Mouse (Mus musculus): ENCODE results near the gene Iffo2.

Gene Iffo2

GRCm38 (mm10) chr4:139532081-139532480, 1.7 kb downstream of the Iffo2 start:
- ATAC-seq (ENCODE audit: low TSS enrichment): no peak

DNA sequence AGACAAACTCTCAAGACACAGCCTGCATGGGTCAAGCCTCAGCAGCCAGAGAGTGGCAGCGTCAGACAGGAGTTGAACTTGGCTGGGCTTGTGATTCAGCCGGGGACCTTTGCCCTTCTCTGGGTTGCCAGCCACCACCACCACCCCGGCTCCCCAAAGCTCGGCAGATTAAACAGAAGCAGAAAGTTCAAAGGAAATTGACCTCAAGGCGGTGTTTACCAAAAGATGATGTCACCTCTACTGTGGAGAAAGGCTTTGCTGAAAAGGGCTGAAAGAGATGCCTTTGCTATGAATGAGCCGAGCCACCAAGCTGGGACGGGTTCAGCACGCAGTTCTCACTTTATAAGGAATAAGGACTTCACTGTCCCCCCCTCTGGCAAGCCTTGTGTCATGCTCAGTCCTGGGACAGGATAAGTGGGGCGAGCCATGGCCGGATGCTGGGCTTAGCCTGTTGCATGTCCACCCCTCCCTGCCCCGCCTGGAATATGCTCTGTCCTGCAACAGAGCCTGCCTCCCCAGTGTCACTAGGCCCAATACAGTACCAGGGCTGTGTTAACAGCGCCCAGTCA, 4.9 kb downstream of the Iffo2 start:
- ATAC-seq (ENCODE audit: low TSS enrichment): no peak

DNA sequence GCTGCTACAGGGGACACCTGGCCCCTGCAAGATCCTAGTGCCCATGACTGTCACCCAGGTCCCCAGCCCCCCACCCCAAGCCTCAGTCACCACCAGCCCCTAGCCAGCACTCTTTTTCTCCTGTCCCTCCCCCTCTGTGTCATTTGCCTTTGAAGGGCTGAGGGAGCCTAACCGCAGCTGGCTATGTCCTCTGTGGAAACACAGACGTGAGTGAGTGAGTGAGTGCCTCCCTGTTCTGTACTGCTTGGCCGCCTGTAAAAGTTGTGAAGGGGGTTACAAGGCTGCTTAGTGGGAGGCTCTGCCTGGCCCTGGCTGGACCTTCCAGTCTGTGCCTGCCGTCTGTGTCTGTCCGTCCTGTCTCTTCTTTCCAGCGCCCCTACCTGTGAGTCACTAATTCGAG, 5.4 kb downstream of the Iffo2 start:
- ATAC-seq (ENCODE audit: low TSS enrichment): no peak

DNA sequence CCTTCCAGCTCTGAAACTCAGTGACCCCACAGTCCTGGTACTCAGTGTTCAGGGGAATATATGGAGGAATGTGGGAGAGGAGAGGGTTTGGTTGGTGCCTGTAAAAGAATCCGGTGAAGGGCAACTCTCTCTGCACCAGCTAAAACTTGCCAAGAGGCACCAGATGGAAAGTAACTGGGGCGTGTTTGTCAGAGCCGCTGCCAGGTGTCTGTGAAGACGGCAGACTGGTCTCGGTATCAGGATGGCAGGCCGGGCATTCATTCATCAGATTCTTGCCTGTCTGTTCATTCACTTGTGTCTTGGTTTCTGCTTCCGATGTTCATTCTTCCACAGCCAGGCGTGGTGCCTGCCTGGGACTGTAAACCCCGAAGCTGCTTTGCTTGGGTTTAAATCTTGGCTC, 6.4 kb downstream of the Iffo2 start:
- ATAC-seq (ENCODE audit: low TSS enrichment): no peak

DNA sequence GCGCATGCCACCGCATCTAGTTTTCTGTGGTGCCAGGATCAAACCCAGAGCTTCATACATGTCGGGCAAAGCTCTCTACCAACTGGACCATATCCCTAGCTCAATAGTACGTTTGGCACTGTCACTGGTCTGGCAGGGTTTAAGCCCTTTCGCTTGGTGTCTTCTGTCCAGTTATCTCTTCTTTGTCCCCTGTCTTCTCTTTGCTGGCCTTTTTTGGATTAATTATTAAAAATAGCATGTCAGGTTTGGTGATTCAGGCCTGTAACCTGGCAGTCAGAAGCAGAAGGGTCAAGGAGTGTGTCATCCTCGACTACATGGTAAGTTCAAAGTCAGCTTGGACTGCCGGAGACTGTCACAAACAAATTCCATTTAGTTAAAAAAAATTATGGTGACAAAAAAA, 10.4 kb downstream of the Iffo2 start:
- no peak for ATAC-seq (ENCODE audit: low TSS enrichment)

GRCm38 (mm10) chr4:139545791-139546190, 15.4 kb downstream of the Iffo2 start:
- ATAC-seq (ENCODE audit: low TSS enrichment): no peak

DNA sequence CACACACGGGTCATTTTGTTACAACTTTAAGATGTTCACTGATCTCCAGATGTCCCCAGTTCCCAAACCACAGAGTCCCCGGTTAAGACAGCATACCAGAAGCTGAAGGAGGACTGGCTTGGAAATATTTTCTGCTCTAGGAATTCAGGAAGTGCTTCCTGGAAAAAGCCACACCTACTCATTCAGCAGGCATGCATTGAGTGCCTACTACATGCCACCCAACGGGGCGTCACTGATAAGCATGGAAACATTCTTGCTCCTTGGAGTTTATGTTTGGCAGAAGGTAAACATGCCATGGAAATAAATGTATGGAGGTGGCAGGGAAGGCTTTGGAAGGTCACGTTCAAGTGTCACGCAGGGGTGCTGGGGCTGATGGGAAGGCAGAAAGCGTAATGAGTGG, 19.1 kb downstream of the Iffo2 start:
- ATAC-seq (ENCODE audit: low TSS enrichment): no peak

DNA sequence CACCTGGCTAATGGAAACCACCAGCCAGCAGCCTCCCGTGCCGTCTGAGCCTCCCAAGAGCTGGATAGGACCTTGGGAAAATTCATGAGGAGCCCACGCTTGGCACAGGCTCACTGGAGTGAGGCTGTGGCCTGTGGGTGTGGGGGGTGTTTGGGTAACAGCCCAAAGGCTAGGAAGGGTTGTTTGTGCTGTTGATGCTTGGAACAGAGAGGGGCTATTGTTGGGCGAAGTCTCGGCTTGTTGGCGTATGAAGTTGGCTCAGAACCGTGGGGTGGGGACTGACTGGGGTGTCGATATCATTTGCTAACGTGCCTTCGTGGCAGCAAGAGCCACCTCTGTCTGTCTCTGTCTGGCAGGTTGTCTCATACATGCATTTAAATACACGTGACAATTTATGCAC, 24.9 kb downstream of the Iffo2 start:
- no peak for ATAC-seq (ENCODE audit: low TSS enrichment)

- no peak for ATAC-seq (ENCODE audit: low TSS enrichment)
Measured at GRCm38 (mm10) chr4:139555951-139556350, 25.6 kb downstream of the Iffo2 start.

- peak; percentile 67; the same call in 1 of the 2 replicates for ATAC-seq (ENCODE audit: low TSS enrichment)
Measured at GRCm38 (mm10) chr4:139568361-139568760, 38.0 kb downstream of the Iffo2 start.

DNA sequence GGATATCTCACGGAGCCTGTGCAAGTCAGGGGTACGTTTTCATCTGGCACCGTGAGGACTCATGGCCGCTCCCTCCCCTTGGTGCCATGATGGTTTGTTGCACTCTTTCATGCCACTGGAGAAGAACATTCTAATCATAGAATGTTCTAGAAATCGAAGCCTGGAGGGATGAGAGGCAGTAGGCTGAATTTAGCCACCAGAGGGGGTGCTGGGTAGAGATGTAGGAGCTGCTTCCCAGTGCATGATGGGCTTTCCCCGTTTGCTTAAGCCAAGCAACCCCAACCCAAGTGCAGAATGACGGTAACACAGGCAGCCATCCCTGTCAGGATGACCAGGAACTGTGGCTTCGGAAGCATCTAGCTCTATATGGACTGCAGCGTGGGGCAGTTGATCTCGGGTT, 40.4 kb downstream of the Iffo2 start:
- ATAC-seq (ENCODE audit: low TSS enrichment): no peak

- ATAC-seq (ENCODE audit: low TSS enrichment): no peak
Measured at GRCm38 (mm10) chr4:139572928-139573512, 42.7 kb downstream of the Iffo2 start.

GRCm38 (mm10) chr4:139574156-139574798, 43.9 kb downstream of the Iffo2 start:
- peak; percentile 91 for ATAC-seq (ENCODE audit: low TSS enrichment)

DNA sequence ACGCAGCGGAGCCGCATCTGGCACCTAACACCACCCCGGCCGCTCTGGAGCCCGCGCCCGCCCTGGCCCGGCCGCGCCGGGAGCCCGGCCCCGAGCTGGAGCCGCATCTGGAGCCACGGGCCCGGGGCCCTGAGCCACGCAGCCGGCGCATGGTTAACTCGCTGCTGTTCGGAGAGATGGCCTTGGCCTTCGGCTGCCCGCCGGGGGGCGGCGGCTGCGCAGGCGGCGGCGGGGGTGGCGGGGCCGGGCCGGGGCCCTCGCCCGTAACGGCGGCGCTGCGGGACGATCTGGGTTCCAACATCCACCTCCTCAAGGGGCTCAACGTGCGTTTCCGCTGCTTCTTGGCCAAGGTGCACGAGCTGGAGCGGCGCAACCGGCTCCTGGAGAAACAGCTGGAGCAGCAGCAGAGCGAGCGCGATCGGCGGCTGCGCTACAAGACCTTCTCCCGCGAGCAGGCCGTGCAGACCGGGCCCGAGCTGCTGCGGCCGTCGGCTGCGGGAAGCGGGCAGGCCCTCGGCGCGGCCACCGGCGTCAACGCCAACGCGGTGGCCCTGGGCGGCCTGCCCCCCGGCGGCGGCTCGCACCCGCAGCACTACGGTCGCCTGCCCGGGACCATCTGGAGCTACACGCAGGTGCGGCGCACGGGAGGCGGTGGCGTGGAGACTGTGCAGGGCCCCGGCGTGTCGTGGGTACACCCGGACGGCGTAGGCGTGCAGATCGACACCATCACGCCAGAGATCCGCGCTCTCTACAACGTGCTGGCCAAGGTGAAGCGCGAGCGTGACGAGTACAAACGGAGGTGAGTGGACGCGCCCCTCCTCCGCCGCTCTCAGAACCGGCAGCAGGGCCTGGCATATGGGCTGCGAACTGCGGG, 44.7 kb downstream of the Iffo2 start:
- 0 out of 2 replicates have a peak, but pooled peaks have one; percentile 8 for ATAC-seq (ENCODE audit: low TSS enrichment)

DNA sequence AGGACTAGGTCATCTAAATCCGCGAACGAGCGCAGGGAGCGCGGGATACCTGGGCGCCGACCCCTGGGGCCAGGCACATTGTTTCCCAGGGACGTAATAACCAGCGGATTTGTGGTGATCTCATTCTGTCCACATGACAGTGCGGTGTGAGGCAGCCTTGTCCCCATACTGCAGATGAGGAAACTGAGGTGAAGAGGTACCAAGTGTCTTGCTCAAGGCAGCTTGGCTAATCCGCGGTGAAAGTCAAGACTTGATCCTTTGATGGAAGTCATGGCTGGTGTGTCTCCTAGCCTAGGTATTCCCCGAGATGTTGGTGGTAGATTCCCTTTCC, 45.3 kb downstream of the Iffo2 start:
- ATAC-seq (ENCODE audit: low TSS enrichment): no peak

DNA sequence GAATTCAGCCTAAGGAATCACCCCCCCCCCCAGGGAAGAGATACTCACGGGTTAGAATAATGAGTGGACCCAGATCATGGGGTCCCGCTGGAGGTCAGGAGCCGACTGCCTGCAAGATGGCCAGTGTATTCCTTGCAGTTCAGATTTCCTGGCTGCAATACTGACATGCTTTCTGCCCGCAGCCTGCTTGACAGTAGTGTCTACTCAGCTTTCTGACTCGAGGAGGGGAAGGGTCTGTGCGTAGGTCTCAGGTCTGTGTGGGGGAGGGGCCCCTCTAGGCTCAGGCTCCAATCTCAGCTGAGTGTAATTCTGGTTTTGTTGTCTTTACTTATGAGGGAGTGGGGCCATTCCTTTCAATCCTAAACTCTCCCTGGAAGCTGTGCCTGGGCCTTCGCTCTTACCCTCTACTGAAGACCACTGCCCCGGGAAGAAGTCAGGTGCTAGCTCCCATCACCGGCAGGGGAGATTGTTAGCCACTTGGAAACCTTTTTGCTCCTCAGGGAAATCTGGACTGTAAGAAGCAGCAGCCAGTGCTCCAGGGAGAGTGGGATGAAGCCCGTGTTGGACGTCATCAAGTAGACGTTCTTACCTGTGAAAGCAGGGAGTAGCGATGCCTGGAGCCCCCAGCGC, 46.0 kb downstream of the Iffo2 start:
- no peak for ATAC-seq (ENCODE audit: low TSS enrichment)

- ATAC-seq (ENCODE audit: low TSS enrichment): no peak
Measured at GRCm38 (mm10) chr4:139577006-139577405, 46.7 kb downstream of the Iffo2 start.

GRCm38 (mm10) chr4:139578389-139578788, 48.0 kb downstream of the Iffo2 start:
- no peak for ATAC-seq (ENCODE audit: low TSS enrichment)

GRCm38 (mm10) chr4:139579003-139579402, 48.7 kb downstream of the Iffo2 start:
- no peak for ATAC-seq (ENCODE audit: low TSS enrichment)

DNA sequence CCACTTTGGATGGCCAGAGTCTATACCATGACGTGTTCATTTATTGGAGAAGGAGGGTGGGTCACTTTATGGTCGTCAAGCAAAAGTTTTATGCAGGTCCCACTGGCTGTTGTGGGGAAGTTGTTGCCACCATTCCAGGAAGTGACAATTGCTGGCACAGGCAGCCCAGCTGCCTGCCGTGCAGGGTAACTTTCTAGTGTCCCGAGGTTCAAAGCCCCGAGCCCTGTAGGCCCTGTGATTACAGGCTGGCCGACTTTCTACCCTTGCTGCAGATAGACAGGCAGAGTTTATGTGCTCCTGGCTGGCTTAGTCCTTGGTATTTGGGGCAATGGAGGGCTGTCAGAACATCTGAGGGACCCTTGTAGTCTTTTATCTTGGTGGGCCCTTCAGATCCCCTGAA, 49.1 kb downstream of the Iffo2 start:
- ATAC-seq (ENCODE audit: low TSS enrichment): no peak

- ATAC-seq (ENCODE audit: low TSS enrichment): no peak
Measured at GRCm38 (mm10) chr4:139580663-139581336, 50.5 kb downstream of the Iffo2 start.

Measured in frontal cortex, adult (tissue).